Mouse (Mus musculus): ENCODE data around the gene Tnfaip1. TPM values are rescaled to one million over a fixed set of nuclear protein-coding genes. Genes with fewer than 3 reads are reported as not detected.

The Tnfaip1 gene
- total and polyA plus RNA-seq, 3 experiments: 19.5 to 44.9 (median 24.6) TPM

DNA sequence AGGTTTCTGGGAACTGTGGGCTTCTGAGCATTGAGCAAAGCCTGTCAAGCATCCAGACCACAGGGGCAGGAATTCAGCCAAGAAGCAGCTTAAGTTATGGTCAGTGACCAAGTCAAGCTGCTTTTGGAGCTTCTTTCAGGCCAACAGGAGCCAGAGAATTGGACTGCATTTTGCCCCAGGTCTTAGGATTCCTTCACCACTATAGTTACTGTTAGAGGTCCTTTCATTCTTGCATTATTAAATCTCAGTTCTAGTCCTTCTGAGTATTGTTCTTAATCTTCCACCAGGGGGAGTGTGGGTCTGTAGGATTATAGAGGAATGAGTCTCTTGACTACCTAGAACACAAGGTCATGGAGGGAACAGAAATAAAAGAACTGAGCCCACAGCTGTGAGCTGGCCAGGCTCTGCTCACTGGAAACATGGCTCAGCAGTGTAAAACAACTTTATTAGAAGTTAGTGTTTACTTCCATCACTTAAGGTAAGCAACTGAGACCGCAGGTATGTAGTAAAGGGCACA lies 13.6 kb downstream of the Tnfaip1 start:
- dilution Hi-C loops (cut with MboI; ENCODE audit: extremely low pct_ligation_motif_present, extremely low pct_unique_long_range_greater_than_20kb, low sequenced_read_pairs): no loop called here

DNA sequence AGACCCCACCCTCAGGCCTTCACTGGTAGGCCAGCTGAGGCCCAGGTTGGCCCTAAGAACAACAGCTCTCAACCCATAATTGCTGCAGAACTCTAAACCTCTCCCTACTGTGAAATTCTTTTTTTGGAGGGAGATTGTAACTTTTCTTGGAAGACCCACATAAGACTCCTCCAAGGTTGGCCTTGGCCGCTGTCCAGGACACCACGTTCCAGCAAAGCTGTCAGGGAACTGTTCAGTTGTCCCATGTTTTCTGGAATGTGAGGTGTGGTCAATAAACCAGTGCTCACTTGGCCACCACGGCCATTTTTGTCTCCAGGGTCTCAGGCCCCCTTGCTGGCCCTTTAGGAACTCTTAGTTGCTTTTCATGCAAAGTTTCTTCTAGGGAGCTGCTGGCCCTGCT lies 14.3 kb downstream of the Tnfaip1 start:
- no peaks in the 10 kb centered on the region for H3K79me2 ChIP-seq (replicated peaks; ENCODE audit: control insufficient read depth, extremely low read depth, insufficient read depth, poor library complexity, severe bottlenecking)
- dilution Hi-C loops (cut with MboI; ENCODE audit: extremely low pct_ligation_motif_present, extremely low pct_unique_long_range_greater_than_20kb, low sequenced_read_pairs) (no loop called here), in situ Hi-C loops (cut with MboI; ENCODE audit: low pct_ligation_motif_present, low pct_unique_long_range_greater_than_20kb, low sequenced_read_pairs) (no loop called here)
- no peak overlapping the region for H3K9ac ChIP-seq (ENCODE audit: insufficient read depth, low read depth)
- H3K9me3 ChIP-seq (replicated peaks; ENCODE audit: low read length): no peaks in the 10 kb centered on the region
- H3K36me3 ChIP-seq (replicated peaks in 1 of 2; ENCODE audit: control insufficient read depth in 1 of 2, insufficient read depth in 1 of 2, low read length in 1 of 2): peaks cover 88 to 96% of the 10 kb centered on the region in 2 experiments
- H3K4me1 ChIP-seq (ENCODE audit: control insufficient read depth in 1 of 2, insufficient read depth in 2 of 2): no peaks in the 10 kb centered on the region
- no peak overlapping the region for H3K27ac ChIP-seq (ENCODE audit: insufficient read depth, low read depth)
- TF ChIP-seq HCFC1 (IDR thresholded peaks at IDR 0.05; ENCODE audit: low read depth, low read length): no peak
- no peak for TF ChIP-seq MEF2A (IDR thresholded peaks at IDR 0.05; ENCODE audit: borderline replicate concordance, low read depth, low read length)
- TF ChIP-seq MXI1 (IDR thresholded peaks at IDR 0.05; ENCODE audit: low read depth, low read length): no peak
- no peak for TF ChIP-seq JUN (IDR thresholded peaks at IDR 0.05; ENCODE audit: insufficient read depth, low read depth, low read length)
- TF ChIP-seq UBTF (IDR thresholded peaks at IDR 0.05; ENCODE audit: low read depth, low read length): no peak
- no peak for TF ChIP-seq USF1 (IDR thresholded peaks at IDR 0.05; ENCODE audit: low read depth, low read length)
- TF ChIP-seq CHD1 (IDR thresholded peaks at IDR 0.05; ENCODE audit: low read depth, low read length): no peak
- TF ChIP-seq POLR2A (IDR thresholded peaks at IDR 0.05; ENCODE audit: low read depth, low read length): no peak
- TF ChIP-seq ZNF384 (IDR thresholded peaks at IDR 0.05; ENCODE audit: low read depth, low read length): no peak
- TF ChIP-seq EP300 (IDR thresholded peaks at IDR 0.05; ENCODE audit: low read length): no peak
- DNase-seq (ENCODE audit: extremely low read depth): no peak
- no peaks in the 10 kb centered on the region for H3K27me3 ChIP-seq (replicated peaks)
- H3K4me2 ChIP-seq (ENCODE audit: insufficient read depth, low read depth, poor library complexity, severe bottlenecking): no peak overlapping the region
- H3K4me3 ChIP-seq (replicated peaks in 1 of 3; ENCODE audit: low read depth in 2 of 3, low read length in 2 of 3, poor library complexity in 1 of 3): no peak overlapping the region

More for the DNA sequence above, 13.6 kb downstream of the Tnfaip1 start:
- no peaks in the 10 kb centered on the region for H3K79me2 ChIP-seq (replicated peaks; ENCODE audit: control insufficient read depth, extremely low read depth, insufficient read depth, poor library complexity, severe bottlenecking)
- H3K4me2 ChIP-seq (ENCODE audit: insufficient read depth, low read depth, poor library complexity, severe bottlenecking): no peak overlapping the region
- in situ Hi-C loops (cut with MboI; ENCODE audit: low pct_ligation_motif_present, low pct_unique_long_range_greater_than_20kb, low sequenced_read_pairs): no loop called here
- no peaks in the 10 kb centered on the region for H3K27me3 ChIP-seq (replicated peaks)
- peaks cover 91 to 100% of the 10 kb centered on the region in 2 experiments for H3K36me3 ChIP-seq (replicated peaks in 1 of 2; ENCODE audit: control insufficient read depth in 1 of 2, insufficient read depth in 1 of 2, low read length in 1 of 2)
- no peak overlapping the region for H3K9ac ChIP-seq (ENCODE audit: insufficient read depth, low read depth)
- H3K4me1 ChIP-seq (ENCODE audit: control insufficient read depth in 1 of 2, insufficient read depth in 2 of 2): no peaks in the 10 kb centered on the region
- H3K27ac ChIP-seq (ENCODE audit: insufficient read depth, low read depth): no peak overlapping the region
- no peak overlapping the region for H3K4me3 ChIP-seq (replicated peaks in 1 of 3; ENCODE audit: low read depth in 2 of 3, low read length in 2 of 3, poor library complexity in 1 of 3)
- peak; percentile 58 for DNase-seq (ENCODE audit: extremely low read depth)
- no peak for TF ChIP-seq HCFC1 (IDR thresholded peaks at IDR 0.05; ENCODE audit: low read depth, low read length)
- no peak for TF ChIP-seq RCOR1 (conservative IDR thresholded peaks at IDR 0.05; ENCODE audit: low read depth, low read length)
- TF ChIP-seq RAD21 (IDR thresholded peaks at IDR 0.05; ENCODE audit: low read depth, low read length): peak; percentile 56
- TF ChIP-seq CHD1 (IDR thresholded peaks at IDR 0.05; ENCODE audit: low read depth, low read length): no peak
- TF ChIP-seq SIN3A (IDR thresholded peaks at IDR 0.05; ENCODE audit: low read length): no peak
- 0 out of 2 replicates have a peak, but pooled peaks have one; percentile 24 for TF ChIP-seq MYC (IDR thresholded peaks at IDR 0.05; ENCODE audit: low read depth, low read length)
- no peak for TF ChIP-seq ZKSCAN1 (IDR thresholded peaks at IDR 0.05; ENCODE audit: borderline replicate concordance, low read depth, low read length)
- no peak for TF ChIP-seq BHLHE40 (IDR thresholded peaks at IDR 0.05; ENCODE audit: low read depth, low read length)
- TF ChIP-seq E2F4 (IDR thresholded peaks at IDR 0.05; ENCODE audit: insufficient replicate concordance, low read depth, low read length): no peak
- TF ChIP-seq UBTF (IDR thresholded peaks at IDR 0.05; ENCODE audit: low read depth, low read length): no peak
- TF ChIP-seq ZNF384 (IDR thresholded peaks at IDR 0.05; ENCODE audit: low read depth, low read length): no peak
- TF ChIP-seq ELF1 (IDR thresholded peaks at IDR 0.05; ENCODE audit: low read depth, low read length): no peak
- no peak; the same call in 1 of the 2 replicates for TF ChIP-seq POLR2A (IDR thresholded peaks at IDR 0.05; ENCODE audit: low read depth, low read length)
- TF ChIP-seq POLR2AphosphoS2 (IDR thresholded peaks at IDR 0.05; ENCODE audit: low read depth, low read length): no peak
- no peak for TF ChIP-seq PAX5 (IDR thresholded peaks at IDR 0.05; ENCODE audit: low read length)
- no peak for TF ChIP-seq EP300 (IDR thresholded peaks at IDR 0.05; ENCODE audit: low read length)
- TF ChIP-seq MEF2A (IDR thresholded peaks at IDR 0.05; ENCODE audit: borderline replicate concordance, low read depth, low read length): no peak
- no peak for TF ChIP-seq GABPA (IDR thresholded peaks at IDR 0.05; ENCODE audit: insufficient replicate concordance, low read depth, low read length)
- TF ChIP-seq SMC3 (IDR thresholded peaks at IDR 0.05; ENCODE audit: low read depth, low read length): peak; percentile 54
- TF ChIP-seq KAT2A (IDR thresholded peaks at IDR 0.05; ENCODE audit: insufficient replicate concordance, low read length): no peak
- TF ChIP-seq NRF1 (IDR thresholded peaks at IDR 0.05; ENCODE audit: low read depth, low read length): no peak
- peak; percentile 29 to 68; a peak in 3 of 4 replicates for TF ChIP-seq CTCF (conservative IDR thresholded peaks at IDR 0.05 in 1 of 2, IDR thresholded peaks at IDR 0.05 in 1 of 2; ENCODE audit: low read depth in 2 of 2, low read length in 2 of 2)
- TF ChIP-seq JUN (IDR thresholded peaks at IDR 0.05; ENCODE audit: insufficient read depth, low read depth, low read length): no peak
- no peak for TF ChIP-seq USF1 (IDR thresholded peaks at IDR 0.05; ENCODE audit: low read depth, low read length)
- no peak for TF ChIP-seq ZC3H11A (IDR thresholded peaks at IDR 0.05; ENCODE audit: low read depth, low read length)
- TF ChIP-seq TCF12 (IDR thresholded peaks at IDR 0.05; ENCODE audit: low read depth, low read length): no peak
- no peak for TF ChIP-seq IRF4 (IDR thresholded peaks at IDR 0.05; ENCODE audit: low read depth, low read length)
- TF ChIP-seq JUND (conservative IDR thresholded peaks at IDR 0.05; ENCODE audit: low read depth, low read length): no peak
- TF ChIP-seq MAZ (IDR thresholded peaks at IDR 0.05; ENCODE audit: low read depth, low read length): no peak
- TF ChIP-seq NELFE (IDR thresholded peaks at IDR 0.05; ENCODE audit: low read depth, low read length): no peak
- 0 out of 2 replicates have a peak, but pooled peaks have one; percentile 28 for TF ChIP-seq ZMIZ1 (IDR thresholded peaks at IDR 0.05; ENCODE audit: low read depth, low read length)
- no peak for TF ChIP-seq ETS1 (conservative IDR thresholded peaks at IDR 0.05; ENCODE audit: low read depth, low read length)
- no peak for TF ChIP-seq CHD2 (IDR thresholded peaks at IDR 0.05; ENCODE audit: low read length)
- TF ChIP-seq MAFK (IDR thresholded peaks at IDR 0.05; ENCODE audit: insufficient replicate concordance, low read length): no peak
- no peak for TF ChIP-seq MAX (IDR thresholded peaks at IDR 0.05; ENCODE audit: low read length)
- no peak for TF ChIP-seq MXI1 (IDR thresholded peaks at IDR 0.05; ENCODE audit: low read depth, low read length)
- TF ChIP-seq TBP (conservative IDR thresholded peaks at IDR 0.05; ENCODE audit: low read depth, low read length): no peak
- H3K9me3 ChIP-seq (replicated peaks; ENCODE audit: low read length): no peaks in the 10 kb centered on the region
